Mouse (Mus musculus) neural tube, embryonic 12.5 days (tissue): ENCODE data around the gene Utp11. TPM values are rescaled to one million over a fixed set of nuclear protein-coding genes. Genes with fewer than 3 reads are reported as not detected.
A peak's percentile ranks its signal among the peaks of the same experiment; 100 is the strongest.

Source experiments
- ATAC-seq: fragments of 200-750 bp; cut with Nextera tagmentation; 2 replicates; pipeline ENCODE4 v1.8.0; 2017; ENCODE audit warnings: low read depth, mild to moderate bottlenecking, moderate TSS enrichment, moderate library complexity; ENCODE audit not compliant: low FRiP score
- H3K27ac ChIP-seq: fragments of 300-500 bp; sonication (generic); 2 replicates; pipeline ENCODE4 v1.5.1; 2016
- H3K27me3 ChIP-seq: fragments of 300-500 bp; sonication (generic); replicated peaks from 2 replicates; pipeline ENCODE4 v1.6.1; 2016; ENCODE audit warnings: mild to moderate bottlenecking
- H3K36me3 ChIP-seq: fragments of 300-500 bp; sonication (generic); 2 replicates; pipeline ENCODE4 v1.6.1; 2016; ENCODE audit warnings: mild to moderate bottlenecking
- H3K4me1 ChIP-seq: fragments of 300-500 bp; sonication (generic); 2 replicates; pipeline ENCODE4 v1.6.1; 2016
- H3K4me2 ChIP-seq: fragments of 300-500 bp; sonication (generic); replicated peaks from 2 replicates; pipeline ENCODE4 v1.6.1; 2016; ENCODE audit warnings: mild to moderate bottlenecking
- H3K4me3 ChIP-seq: fragments of 300-500 bp; sonication (generic); 2 replicates; pipeline ENCODE4 v1.5.1; 2016
- H3K9ac ChIP-seq: fragments of 300-500 bp; sonication (generic); 2 replicates; pipeline ENCODE4 v1.6.1; 2016; ENCODE audit warnings: mild to moderate bottlenecking
- H3K9me3 ChIP-seq: fragments of 300-500 bp; sonication (generic); 2 replicates; pipeline ENCODE4 v1.6.1; 2016; ENCODE audit warnings: mild to moderate bottlenecking
- WGBS: fragments of 180-500 bp; shearing (Covaris S2); methylation state at CpG from one replicate; pipeline ENCODE4 v1.1.7; 2016; 5-methylcytosine and 5-hydroxymethylcytosine counted together
- microRNA counts: library from miRNA; unstranded; fragments of <30 nt; microRNA quantifications from one replicate; lab custom pipeline; 2017
- microRNA-seq: library from miRNA; unstranded; fragments of <30 nt; microRNA quantifications from one replicate; pipeline ENCODE4, GENCODE M21; 2017
- polyA plus RNA-seq: library from polyadenylated mRNA; unstranded; fragments of >200 nt; fragmentation: Nextera tagmentation; extraction: Ambion mirVana; gene quantifications from 2 replicates; pipeline ENCODE4 v1.2.1, GENCODE M21; 2016

Gene Utp11
- polyA plus RNA-seq, 1 experiment from 2014 or later = 58.5 TPM

GRCm38 (mm10) chr4:124639715-124640114, 53.7 kb downstream of the Utp11 start:
- ATAC-seq = no peak
- WGBS = 24% methylated on average over 12 of the region's 12 CpGs
- H3K4me1 ChIP-seq = 0 out of 2 replicates have a peak, but pooled peaks cover 5% of the 10 kb centered on the region
- peaks cover 15% of the 10 kb centered on the region; the same call in 1 of the 2 replicates for H3K27me3 ChIP-seq
- 0 out of 2 replicates have a peak overlapping the region, but pooled peaks have one; percentile 16 for H3K4me2 ChIP-seq
- H3K27ac ChIP-seq = no peak overlapping the region
- H3K4me3 ChIP-seq = no peak overlapping the region
- no peaks in the 10 kb centered on the region for H3K9me3 ChIP-seq
- no peaks in the 10 kb centered on the region for H3K36me3 ChIP-seq
- no peak overlapping the region for H3K9ac ChIP-seq

DNA sequence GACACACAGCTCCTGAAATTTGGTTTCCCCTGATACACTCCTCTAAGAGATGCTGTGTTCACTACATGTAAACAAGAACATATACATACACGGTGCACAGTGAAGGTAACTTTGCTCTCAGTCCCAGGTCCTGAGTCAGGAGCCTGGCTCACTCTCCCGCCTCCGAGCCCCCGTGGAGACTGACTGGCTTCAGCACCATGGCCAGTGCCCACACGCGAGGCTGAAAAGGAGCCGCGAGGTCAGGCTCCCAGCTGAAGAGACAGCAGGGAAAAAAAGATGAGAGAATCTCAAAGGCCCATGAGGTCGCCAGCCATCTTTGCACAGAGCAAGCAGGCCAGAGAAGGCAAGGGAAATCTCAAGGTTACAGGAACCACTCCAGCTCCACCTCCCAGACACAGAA, 60.1 kb downstream of the Utp11 start:
- Histone ChIP-seq H3K36me3 (no peaks in the 10 kb centered on the region), H3K4me2 (no peak overlapping the region), H3K27ac (no peak overlapping the region), H3K4me1 (peaks cover 3% of the 10 kb centered on the region; the same call in 1 of the 2 replicates), H3K27me3 (peaks cover 8% of the 10 kb centered on the region; the same call in 1 of the 2 replicates), H3K4me3 (no peak overlapping the region), H3K9ac (no peak overlapping the region), H3K9me3 (no peaks in the 10 kb centered on the region)
- no peak for ATAC-seq
- 4% methylated on average over 9 of the region's 9 CpGs for WGBS

GRCm38 (mm10) chr4:124632856-124633255, 60.5 kb downstream of the Utp11 start:
- Histone ChIP-seq H3K9me3 (no peaks in the 10 kb centered on the region), H3K9ac (no peak overlapping the region), H3K4me3 (no peak overlapping the region), H3K27me3 (peaks cover 8% of the 10 kb centered on the region; the same call in 1 of the 2 replicates), H3K36me3 (no peaks in the 10 kb centered on the region), H3K4me2 (no peak overlapping the region), H3K4me1 (peaks cover 3% of the 10 kb centered on the region; the same call in 1 of the 2 replicates), H3K27ac (no peak overlapping the region)
- 63% methylated on average over 10 of the region's 10 CpGs for WGBS
- no peak for ATAC-seq

DNA sequence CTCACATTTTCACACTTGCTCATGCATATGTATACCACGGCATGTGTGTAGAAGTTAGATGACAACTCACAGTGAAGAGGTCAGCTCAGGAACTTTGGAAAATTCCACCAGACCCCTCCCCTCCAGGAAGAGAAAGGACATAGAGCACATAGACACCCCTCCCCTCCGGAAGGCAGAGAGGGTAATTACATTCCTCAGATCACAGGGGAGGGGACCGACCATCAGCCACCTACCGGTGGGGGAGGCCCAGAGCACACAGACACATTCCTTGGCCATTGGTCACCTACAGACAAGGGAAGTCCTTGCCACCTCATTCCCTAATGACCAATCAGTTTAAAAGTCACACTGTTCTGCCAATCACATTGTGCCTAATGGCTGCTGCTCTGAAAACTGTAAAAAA, 61.9 kb downstream of the Utp11 start:
- peaks cover 8% of the 10 kb centered on the region; the same call in 1 of the 2 replicates for H3K27me3 ChIP-seq
- H3K4me3 ChIP-seq = no peak overlapping the region
- no peak overlapping the region for H3K4me2 ChIP-seq
- H3K4me1 ChIP-seq = peaks cover 6% of the 10 kb centered on the region; the same call in 1 of the 2 replicates
- no peak overlapping the region for H3K27ac ChIP-seq
- ATAC-seq = no peak
- H3K9me3 ChIP-seq = no peaks in the 10 kb centered on the region
- H3K9ac ChIP-seq = no peak overlapping the region
- WGBS = 44% methylated on average over 4 of the region's 4 CpGs
- H3K36me3 ChIP-seq = no peaks in the 10 kb centered on the region

MicroRNAs encoded within 50 kb of the gene (microRNA counts, 519-probe panel; counts per million panel counts)
- microRNA mmu-miR-697 (lab: Ali Mortazavi, UCI) = 342 counts per million, percentile 67 among the panel's probes with 10 or more counts

Small RNA genes within 50 kb of the gene (microRNA-seq; reads per million reads assigned to microRNA genes)
- gene Gm24721 = not detected
- gene Mir697 = not detected

Other genes with a start within 250 kb of the Utp11 start
- gene 3100002H09Rik, start 82.8 kb downstream of the Utp11 start, polyA plus RNA-seq = 0.84 and 1.2 TPM in 2 replicates
- 25.2 and 25.8 TPM in 2 replicates for gene Pou3f1, start 36.8 kb downstream of the Utp11 start, polyA plus RNA-seq
- 1.6 and 3.6 TPM in 2 replicates for gene Fhl3, start 7.1 kb upstream of the Utp11 start, polyA plus RNA-seq
- 157 and 162 TPM in 2 replicates for gene Sf3a3, start 21.2 kb upstream of the Utp11 start, polyA plus RNA-seq
- gene Inpp5b, start 48.2 kb upstream of the Utp11 start, polyA plus RNA-seq = 26.2 and 29.7 TPM in 2 replicates
- gene Mtf1, start 108.5 kb upstream of the Utp11 start, polyA plus RNA-seq = 12.9 and 14.2 TPM in 2 replicates
- gene Yrdc, start 157.1 kb upstream of the Utp11 start, polyA plus RNA-seq = 56.4 and 56.5 TPM in 2 replicates
- 71.6 and 77.6 TPM in 2 replicates for gene 1110065P20Rik, start 157.6 kb upstream of the Utp11 start, polyA plus RNA-seq
- gene Maneal, start 168.6 kb upstream of the Utp11 start, polyA plus RNA-seq = 8.2 and 10.3 TPM in 2 replicates
- gene Epha10, start 187.3 kb upstream of the Utp11 start, polyA plus RNA-seq = 6.3 and 6.6 TPM in 2 replicates
- 16.5 and 18.6 TPM in 2 replicates for gene 9930104L06Rik, start 243.4 kb upstream of the Utp11 start, polyA plus RNA-seq
- 121 TPM in 2 replicates for gene Cdca8, start 245.7 kb upstream of the Utp11 start, polyA plus RNA-seq